Mouse (Mus musculus) erythroblast, adult 5-6 weeks (primary cell): ENCODE measurements at regions not wholly inside any gene's neighbourhood (a gene's known extent, or its start where the extent isn't known, plus 50 kb on each side); places are given as distances from the start of the nearest gene placed in this dataset.
A peak's percentile ranks its signal among the peaks of the same experiment; 100 is the strongest.

Source experiments
- ATAC-seq: replicated peaks from 2 replicates; pipeline ENCODE4 v1.8.0; 2016; ENCODE audit warnings: moderate number of reproducible peaks, mild to moderate bottlenecking, moderate TSS enrichment, inconsistent platforms; ENCODE audit not compliant: poor library complexity, low FRiP score, severe bottlenecking

DNA sequence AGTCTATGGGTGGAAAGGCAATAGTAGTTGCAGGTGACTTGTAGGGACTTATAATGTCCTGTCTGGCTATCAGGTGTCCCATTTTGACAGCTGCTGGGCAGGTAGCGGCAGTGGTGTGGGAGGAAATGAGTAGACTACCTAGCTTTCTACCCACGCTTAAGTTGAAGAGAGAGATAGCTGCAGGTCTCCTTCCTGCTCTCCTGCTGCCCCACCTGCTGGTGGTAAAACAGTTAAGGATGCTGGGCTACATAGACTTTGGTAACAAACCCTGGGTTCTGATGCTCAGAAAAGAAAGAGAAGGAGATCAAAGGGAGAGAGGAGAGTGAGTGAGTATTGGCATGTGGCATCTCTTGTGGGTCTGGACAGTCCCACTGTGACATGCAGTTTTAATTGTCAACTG, 1182.0 kb downstream of the 4930447A16Rik start:
- ATAC-seq: peak; percentile 92

DNA sequence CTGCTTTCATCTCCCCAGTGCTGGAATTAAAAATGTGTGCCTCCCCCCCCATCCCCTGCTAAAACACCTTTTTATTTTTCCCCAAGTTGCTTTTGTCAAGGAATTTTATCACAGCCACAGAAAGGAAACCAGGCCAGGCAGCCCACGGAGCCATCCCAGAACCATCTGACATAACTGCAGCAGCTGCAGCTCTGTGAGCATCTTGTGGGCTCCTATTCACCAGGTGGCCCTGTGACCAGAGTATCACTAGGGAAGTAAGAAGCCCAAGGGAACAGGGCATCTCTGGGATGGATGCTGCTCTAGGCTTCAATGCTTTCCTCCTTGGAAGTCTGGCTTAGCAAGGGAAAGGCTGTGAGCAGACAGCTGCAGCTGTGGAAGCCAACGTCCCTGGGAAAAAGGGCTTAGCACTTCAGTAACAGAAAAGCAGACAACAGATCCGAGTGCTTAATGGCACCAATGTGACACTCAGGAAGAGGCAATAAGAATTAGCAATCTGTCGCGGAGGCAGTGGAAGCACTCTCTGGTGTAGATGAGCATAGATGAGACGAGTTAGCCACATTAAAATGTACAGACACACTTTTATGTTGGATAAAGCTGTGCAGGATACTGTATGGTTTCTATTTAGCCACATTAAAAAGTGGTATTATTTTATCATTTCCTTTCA, 1183.0 kb downstream of the 4930447A16Rik start:
- ATAC-seq: no peak

DNA sequence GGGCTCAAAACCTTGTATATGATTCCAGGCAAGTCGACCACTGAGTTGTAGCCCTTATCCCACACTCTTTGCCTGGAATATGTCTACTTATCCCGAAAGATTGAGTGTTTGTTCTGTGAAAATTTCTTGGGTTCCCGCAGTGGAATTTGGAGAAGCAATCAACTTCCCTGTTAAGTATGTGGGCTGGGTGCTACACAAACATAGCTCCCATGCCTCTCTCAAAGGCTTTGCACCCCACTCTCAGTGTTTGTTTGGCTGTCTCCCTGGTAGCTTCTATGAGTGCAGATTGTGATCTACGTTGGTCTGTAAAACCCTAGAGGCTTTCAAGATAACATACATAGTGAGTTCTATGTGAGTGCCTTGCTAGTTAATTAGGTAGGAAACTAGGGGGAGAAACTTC, 1184.2 kb downstream of the 4930447A16Rik start:
- ATAC-seq: no peak
